Mouse (Mus musculus) splenic B cell, adult 2 months (primary cell): ENCODE measurements around the gene Plcl1.
A peak's percentile ranks its signal among the peaks of the same experiment; 100 is the strongest.

Source experiments
- DNase-seq: peaks from one replicate; pipeline ENCODE4 v3.0.0-alpha.2; 2011; ENCODE audit warnings: low read depth, low spot score
- H3K27me3 ChIP-seq: 2 replicates; pipeline ENCODE4 v1.6.1; 2012; ENCODE audit warnings: mild to moderate bottlenecking, low read length, moderate library complexity, mixed read lengths; ENCODE audit not compliant: control insufficient read depth, poor library complexity, insufficient read depth, severe bottlenecking
- H3K36me3 ChIP-seq: 2 replicates; pipeline ENCODE4 v1.6.1; 2012; ENCODE audit warnings: mild to moderate bottlenecking, low read length, moderate library complexity, mixed read lengths; ENCODE audit not compliant: control insufficient read depth, poor library complexity, insufficient read depth, severe bottlenecking

The Plcl1 gene

GRCm38 (mm10) chr1:55525748-55526147, 120.0 kb downstream of the Plcl1 start:
- H3K27me3 ChIP-seq, result no peaks in the 10 kb centered on the region
- DNase-seq, result no peak
- no peaks in the 10 kb centered on the region for H3K36me3 ChIP-seq

- DNase-seq, result no peak
- Histone ChIP-seq H3K27me3 (no peaks in the 10 kb centered on the region), H3K36me3 (no peaks in the 10 kb centered on the region)
These were observed 123.0 kb downstream of the Plcl1 start for GRCm38 (mm10) chr1:55528547-55529304.

DNA sequence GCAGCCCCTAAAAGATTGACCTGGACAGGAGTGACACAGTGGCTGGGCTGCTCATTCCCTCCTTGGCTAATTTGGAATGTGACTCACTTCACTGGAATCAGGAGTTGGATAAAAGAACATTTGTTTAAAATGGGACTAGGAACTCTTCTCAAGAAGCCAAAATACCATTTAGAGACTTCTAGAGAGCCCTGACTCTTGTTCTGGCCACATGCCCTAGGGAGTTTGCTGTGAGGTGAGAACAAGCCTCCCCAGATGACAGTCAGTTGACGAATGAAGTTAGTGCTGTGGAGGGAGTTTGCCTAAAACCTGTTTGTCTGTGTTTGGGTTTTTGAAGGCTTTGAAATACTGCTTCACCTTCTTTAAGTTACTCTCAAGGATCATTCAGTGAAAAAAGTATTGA, 128.1 kb downstream of the Plcl1 start:
- Histone ChIP-seq H3K27me3 (no peaks in the 10 kb centered on the region), H3K36me3 (no peaks in the 10 kb centered on the region)
- DNase-seq, result no peak

- no peak for DNase-seq
- H3K27me3 ChIP-seq, result no peaks in the 10 kb centered on the region
- no peaks in the 10 kb centered on the region for H3K36me3 ChIP-seq
These were observed 148.7 kb downstream of the Plcl1 start for GRCm38 (mm10) chr1:55554405-55554804.

- Histone ChIP-seq H3K36me3 (no peaks in the 10 kb centered on the region), H3K27me3 (no peaks in the 10 kb centered on the region; the same call in 1 of the 2 replicates)
- DNase-seq, result peak; percentile 5
These were observed 152.2 kb downstream of the Plcl1 start for GRCm38 (mm10) chr1:55557960-55558359.

DNA sequence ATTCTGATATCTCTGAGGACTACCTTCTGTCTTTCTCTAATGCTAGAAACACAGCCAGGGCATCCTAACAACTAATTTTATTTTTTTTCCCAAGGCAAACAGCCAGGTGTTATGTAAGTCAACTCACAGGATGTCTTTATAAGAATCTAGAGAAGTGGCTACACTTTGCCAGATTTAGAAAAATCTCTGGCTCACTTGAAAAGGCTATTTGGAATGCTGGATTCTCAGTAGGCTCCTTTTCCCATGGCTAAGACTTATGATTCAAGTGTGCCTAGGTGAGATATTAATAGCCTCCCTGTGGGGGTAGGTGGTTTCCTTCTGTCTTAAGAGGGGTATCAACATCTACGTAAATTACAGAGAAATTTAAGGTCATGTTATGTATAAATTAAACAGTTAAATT, 152.7 kb downstream of the Plcl1 start:
- DNase-seq, result no peak
- H3K27me3 ChIP-seq, result no peaks in the 10 kb centered on the region; the same call in 1 of the 2 replicates
- no peaks in the 10 kb centered on the region for H3K36me3 ChIP-seq

- DNase-seq, result no peak
- H3K36me3 ChIP-seq, result no peaks in the 10 kb centered on the region
These were observed 154.3 kb downstream of the Plcl1 start for GRCm38 (mm10) chr1:55559998-55560397.

GRCm38 (mm10) chr1:55565933-55566332, 160.2 kb downstream of the Plcl1 start:
- Histone ChIP-seq H3K36me3 (no peaks in the 10 kb centered on the region), H3K27me3 (no peaks in the 10 kb centered on the region)
- DNase-seq, result no peak

More at GRCm38 (mm10) chr1:55559998-55560397, 154.3 kb downstream of the Plcl1 start:
- no peaks in the 10 kb centered on the region; the same call in 1 of the 2 replicates for H3K27me3 ChIP-seq

- Histone ChIP-seq H3K36me3 (no peaks in the 10 kb centered on the region), H3K27me3 (no peaks in the 10 kb centered on the region)
- DNase-seq, result no peak
These were observed 162.2 kb downstream of the Plcl1 start for GRCm38 (mm10) chr1:55567801-55568360.

DNA sequence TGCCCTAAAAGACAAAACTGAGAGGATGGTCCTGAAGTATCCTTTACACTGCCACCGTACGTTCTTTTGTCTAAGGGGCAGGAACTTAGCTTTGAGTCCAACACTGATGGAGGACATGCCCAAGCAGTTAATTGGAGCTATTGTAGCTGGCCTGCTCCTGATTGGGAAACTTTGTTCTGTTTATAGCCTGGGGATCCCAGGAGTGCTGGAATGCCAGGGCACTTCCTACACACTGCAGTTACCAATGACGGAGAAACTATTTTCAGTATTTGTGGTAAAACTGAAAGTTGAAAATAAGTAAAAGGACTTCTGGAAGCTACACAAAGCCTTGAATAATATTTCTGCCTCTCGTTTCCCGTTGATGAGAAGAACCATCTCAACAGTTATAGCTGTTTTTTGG, 164.5 kb downstream of the Plcl1 start:
- no peaks in the 10 kb centered on the region for H3K27me3 ChIP-seq
- H3K36me3 ChIP-seq, result no peaks in the 10 kb centered on the region
- no peak for DNase-seq

GRCm38 (mm10) chr1:55571399-55571798, 165.7 kb downstream of the Plcl1 start:
- Histone ChIP-seq H3K36me3 (no peaks in the 10 kb centered on the region), H3K27me3 (no peaks in the 10 kb centered on the region)
- no peak for DNase-seq

DNA sequence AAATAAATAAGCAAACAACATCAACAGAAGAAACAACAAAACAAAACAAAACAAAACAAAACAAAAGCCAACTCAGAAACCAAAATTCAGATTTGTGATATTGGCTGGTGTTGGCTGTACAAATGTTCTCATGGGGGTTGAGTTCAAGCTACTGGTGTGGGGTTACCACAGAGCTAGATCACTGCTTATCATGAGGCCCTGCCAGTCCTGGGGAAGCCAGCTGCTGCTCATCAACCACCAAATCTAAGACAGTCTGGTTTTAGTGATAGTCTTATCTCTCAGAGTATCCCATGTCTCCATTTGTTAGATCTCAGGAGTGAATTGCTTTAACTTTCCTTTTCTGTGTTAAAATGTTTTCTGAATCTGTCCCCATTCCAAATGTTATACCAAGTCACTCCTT, 166.5 kb downstream of the Plcl1 start:
- no peak for DNase-seq
- no peaks in the 10 kb centered on the region for H3K36me3 ChIP-seq

DNA sequence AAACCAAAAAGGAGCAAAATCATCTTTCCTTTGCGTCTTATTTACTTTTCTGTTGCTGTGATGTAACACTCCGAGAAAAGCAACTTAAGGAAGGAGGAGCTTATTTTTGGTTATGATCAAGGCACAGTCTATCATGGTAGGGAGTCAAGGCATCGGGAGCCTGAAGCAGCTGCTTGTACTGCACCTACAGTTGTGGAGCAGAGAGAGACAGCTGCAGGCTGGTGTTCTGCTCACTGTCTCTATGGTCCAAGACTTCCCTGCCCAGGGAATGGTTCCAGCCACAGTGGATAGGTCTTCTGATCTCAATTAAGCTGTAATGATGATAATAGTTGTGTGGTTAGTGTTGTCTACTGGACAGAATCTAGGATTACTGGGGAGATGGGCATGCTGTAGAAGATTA, 166.9 kb downstream of the Plcl1 start:
- no peaks in the 10 kb centered on the region for H3K27me3 ChIP-seq
- H3K36me3 ChIP-seq, result no peaks in the 10 kb centered on the region
- no peak for DNase-seq

More for the DNA sequence above, 166.5 kb downstream of the Plcl1 start:
- no peaks in the 10 kb centered on the region for H3K27me3 ChIP-seq

GRCm38 (mm10) chr1:55575916-55576315, 170.2 kb downstream of the Plcl1 start:
- H3K36me3 ChIP-seq, result no peaks in the 10 kb centered on the region
- DNase-seq, result no peak
- no peaks in the 10 kb centered on the region for H3K27me3 ChIP-seq

DNA sequence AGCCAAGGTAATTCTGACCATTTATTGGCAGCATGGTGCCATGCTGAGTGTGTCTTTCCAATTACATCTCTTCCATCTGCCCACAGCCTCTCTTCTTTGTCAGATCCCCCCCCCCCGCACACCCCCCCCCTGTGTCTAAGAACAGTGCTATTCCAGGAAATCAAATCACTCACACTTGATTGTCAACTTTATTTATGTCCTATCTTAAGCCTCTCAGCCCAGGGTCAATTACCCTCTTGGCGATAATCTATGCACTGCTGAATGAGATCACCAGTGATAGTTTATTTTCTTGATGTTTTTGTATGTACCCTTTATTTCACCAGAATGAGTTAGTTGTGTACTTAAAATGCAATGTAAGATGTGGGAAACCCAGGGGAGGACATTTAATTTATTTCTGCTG, 176.0 kb downstream of the Plcl1 start:
- H3K27me3 ChIP-seq, result no peaks in the 10 kb centered on the region
- no peaks in the 10 kb centered on the region for H3K36me3 ChIP-seq
- no peak for DNase-seq
